Mouse (Mus musculus): ENCODE measurements around the gene Myl12a.

DNA sequence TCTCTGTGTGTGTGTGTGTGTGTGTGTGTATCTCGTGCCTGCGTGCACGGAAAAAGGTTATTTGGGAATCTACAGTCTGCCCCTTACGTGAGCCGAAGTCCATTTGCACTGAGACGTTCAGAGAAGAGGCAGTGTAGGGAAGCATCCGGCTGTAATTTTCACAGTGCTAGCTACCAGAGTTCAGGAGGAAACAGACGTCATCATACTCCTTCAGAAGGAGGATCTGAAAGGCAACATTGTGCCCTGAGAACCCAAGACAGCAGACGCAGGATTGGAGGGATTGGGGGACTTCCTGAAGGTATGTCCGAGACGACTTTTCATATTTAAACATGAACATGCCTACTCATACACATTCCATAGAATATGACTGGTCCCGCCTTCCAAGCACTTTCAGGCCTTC, 35.0 kb downstream of the Myl12a start:
- TF ChIP-seq POLR2A (IDR thresholded peaks at IDR 0.05; ENCODE audit: borderline replicate concordance, extremely low read depth, low read depth, low read length) (no peak), CTCF (IDR thresholded peaks at IDR 0.05; ENCODE audit: insufficient read depth, low read length) (no peak)
